Mouse (Mus musculus): ENCODE data around the gene Abhd17b. TPM values are rescaled to one million over a fixed set of nuclear protein-coding genes. Genes with fewer than 3 reads are reported as not detected.

Gene Abhd17b
- 42.5 and 47.1 TPM in 2 replicates for polyA plus RNA-seq (2014; fragmentation: Nextera tagmentation; extraction: Ambion mirVana)

DNA sequence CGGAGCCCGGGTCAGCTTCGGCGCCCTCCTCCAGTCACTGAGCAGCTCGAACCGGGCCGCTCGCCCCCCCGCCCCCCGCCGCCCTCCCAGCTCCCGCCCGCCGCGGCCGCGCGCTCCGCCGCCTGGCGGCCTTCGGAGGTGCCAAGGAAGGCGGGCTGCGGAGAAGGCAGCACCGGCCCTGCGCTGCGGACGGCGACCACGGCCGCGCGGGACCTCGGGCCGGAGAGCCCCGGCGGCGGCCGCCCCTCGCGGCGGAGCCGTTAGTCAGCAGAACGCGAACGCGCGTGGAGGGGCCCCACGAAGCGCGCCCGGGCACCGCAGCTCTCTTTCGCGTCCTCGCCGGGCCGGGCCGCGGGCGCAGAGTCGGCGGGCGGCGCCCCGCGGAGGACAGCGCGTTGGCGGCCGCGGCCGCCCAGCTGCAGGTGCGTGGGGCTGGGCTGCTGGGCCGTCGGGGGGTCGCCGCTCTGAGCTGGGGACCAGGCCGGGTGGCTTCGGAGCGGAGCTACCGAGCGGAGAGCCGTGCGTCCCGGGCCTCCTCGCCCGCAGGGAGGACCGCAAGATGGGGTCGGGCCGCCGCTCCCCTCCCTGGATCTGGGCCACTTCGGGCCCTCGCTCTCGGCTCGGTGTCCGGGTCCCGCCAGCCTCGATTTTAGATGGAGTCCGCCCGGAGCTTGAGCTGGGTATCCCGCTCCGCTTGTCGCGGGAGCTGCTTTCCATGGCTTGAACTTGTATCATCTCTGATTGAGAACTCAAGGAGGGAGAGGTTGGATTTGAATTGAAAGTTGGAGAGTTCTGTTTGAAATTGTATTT lies at the start of gene Abhd17b:
Gene Abhd17b, plus strand, starts transcription at position 14 of the 810 bp plus-strand sequence.
- Histone ChIP-seq H3K27me3 (ENCODE audit: control insufficient read depth, insufficient read depth, low read length) (no peaks in the 10 kb centered on the region), H3K9me3 (ENCODE audit: control insufficient read depth, low read length) (no peaks in the 10 kb centered on the region), H3K4me2 (ENCODE audit: low read depth, low read length, severe bottlenecking) (peak within 1 kb of the TSS; percentile 64), H3K27ac (ENCODE audit: low read depth, low read length) (peak within 1 kb of the TSS; percentile 96), H3K4me1 (replicated peaks; ENCODE audit: control insufficient read depth, insufficient read depth, low read length) (no peaks in the 10 kb centered on the region), H3K36me3 (ENCODE audit: control insufficient read depth, insufficient read depth, low read length) (no peaks in the 10 kb centered on the region), H3K4me3 (ENCODE audit: low read depth, low read length) (peak within 1 kb of the TSS; percentile 75), H3K9ac (ENCODE audit: low read length) (peak within 1 kb of the TSS; percentile 93)
- ATAC-seq (replicated peaks; ENCODE audit: low FRiP score) (peak; percentile 66), DNase-seq (ENCODE audit: low spot score) (peak; percentile 84)
- 0% methylated on average over 84 of the region's 105 CpGs for WGBS

DNA sequence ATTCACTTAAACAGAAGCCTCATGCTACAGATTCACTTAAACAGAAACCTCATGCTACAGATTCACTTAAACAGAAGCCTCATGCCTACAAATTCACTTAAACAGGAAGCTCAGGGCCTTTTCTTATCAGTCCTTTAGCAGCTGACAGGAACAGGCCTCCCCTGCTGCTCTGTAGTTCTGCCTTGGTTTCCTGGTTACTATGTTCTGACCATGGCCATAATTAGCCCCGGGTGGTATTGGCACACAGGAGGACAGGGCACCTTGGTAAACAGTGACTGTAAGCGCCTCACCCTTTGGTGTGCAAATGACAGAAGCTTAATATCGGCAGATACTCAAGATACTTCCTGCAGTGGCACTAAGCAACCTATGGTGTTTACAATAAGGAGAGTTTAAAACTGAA lies 49.1 kb upstream of the Abhd17b start:
- DNase-seq (ENCODE audit: low spot score) = no peak
- Histone ChIP-seq H3K4me2 (ENCODE audit: low read depth, low read length, severe bottlenecking) (no peak overlapping the region), H3K36me3 (ENCODE audit: control insufficient read depth, insufficient read depth, low read length) (no peaks in the 10 kb centered on the region), H3K4me3 (ENCODE audit: low read depth, low read length) (no peak overlapping the region), H3K9me3 (ENCODE audit: control insufficient read depth, low read length) (no peaks in the 10 kb centered on the region), H3K4me1 (replicated peaks; ENCODE audit: control insufficient read depth, insufficient read depth, low read length) (peaks cover 6% of the 10 kb centered on the region; the same call in 1 of the 2 replicates), H3K27ac (ENCODE audit: low read depth, low read length) (no peak overlapping the region), H3K27me3 (ENCODE audit: control insufficient read depth, insufficient read depth, low read length) (no peaks in the 10 kb centered on the region), H3K9ac (ENCODE audit: low read length) (no peak overlapping the region)
- no peak for ATAC-seq (replicated peaks; ENCODE audit: low FRiP score)
- 74% methylated on average over 3 of the region's 3 CpGs for WGBS

DNA sequence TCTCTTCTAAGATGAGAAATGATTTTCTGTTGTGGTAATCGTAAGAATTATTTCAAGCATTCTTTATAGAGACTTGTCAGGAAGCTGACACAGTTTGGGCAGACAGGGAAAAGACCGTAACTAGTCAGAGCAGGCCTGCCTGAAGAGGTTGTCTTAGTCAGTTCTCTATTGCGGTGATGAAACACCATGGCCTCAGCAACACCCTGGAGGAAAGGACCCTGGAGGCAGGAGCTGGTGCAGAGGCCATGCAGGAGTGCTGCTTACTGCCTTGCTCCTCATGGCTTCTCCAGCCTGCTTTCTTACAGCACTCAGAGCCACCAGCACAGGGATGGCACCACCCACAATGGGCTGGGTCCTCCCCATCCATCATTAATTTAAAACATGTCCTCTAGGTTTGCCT lies 47.7 kb upstream of the Abhd17b start:
- ATAC-seq (replicated peaks; ENCODE audit: low FRiP score) (no peak), DNase-seq (ENCODE audit: low spot score) (no peak)
- no peaks in the 10 kb centered on the region for H3K27me3 ChIP-seq (ENCODE audit: control insufficient read depth, insufficient read depth, low read length)
- 87% methylated on average over 3 of the region's 3 CpGs for WGBS
- peaks cover 6% of the 10 kb centered on the region; the same call in 1 of the 2 replicates for H3K4me1 ChIP-seq (replicated peaks; ENCODE audit: control insufficient read depth, insufficient read depth, low read length)
- H3K9ac ChIP-seq (ENCODE audit: low read length) = no peak overlapping the region
- no peak overlapping the region for H3K27ac ChIP-seq (ENCODE audit: low read depth, low read length)
- H3K4me2 ChIP-seq (ENCODE audit: low read depth, low read length, severe bottlenecking) = no peak overlapping the region
- H3K36me3 ChIP-seq (ENCODE audit: control insufficient read depth, insufficient read depth, low read length) = no peaks in the 10 kb centered on the region
- no peak overlapping the region for H3K4me3 ChIP-seq (ENCODE audit: low read depth, low read length)
- H3K9me3 ChIP-seq (ENCODE audit: control insufficient read depth, low read length) = no peaks in the 10 kb centered on the region

DNA sequence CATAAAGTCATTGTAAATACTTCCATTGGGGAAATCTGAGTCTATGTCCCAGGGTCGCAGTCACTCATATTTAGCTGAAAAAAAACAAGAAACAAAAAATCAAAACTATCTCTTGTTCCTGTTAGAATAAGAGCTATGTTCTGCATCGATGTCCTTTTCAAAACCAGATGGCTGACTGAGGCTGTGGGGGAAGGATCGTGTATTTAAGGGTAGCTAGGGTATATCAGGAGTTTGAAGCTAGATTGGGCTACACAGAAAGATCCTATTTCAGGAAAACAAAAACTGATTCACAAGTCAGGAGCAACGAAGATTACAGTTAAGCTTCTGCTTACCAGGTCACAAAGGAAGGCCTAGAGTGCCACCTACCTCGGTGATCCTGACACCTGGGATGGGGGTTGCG lies 42.7 kb upstream of the Abhd17b start:
- Histone ChIP-seq H3K27me3 (ENCODE audit: control insufficient read depth, insufficient read depth, low read length) (no peaks in the 10 kb centered on the region), H3K27ac (ENCODE audit: low read depth, low read length) (no peak overlapping the region), H3K4me3 (ENCODE audit: low read depth, low read length) (no peak overlapping the region), H3K4me1 (replicated peaks; ENCODE audit: control insufficient read depth, insufficient read depth, low read length) (peaks cover 5% of the 10 kb centered on the region; the same call in 1 of the 2 replicates), H3K9me3 (ENCODE audit: control insufficient read depth, low read length) (no peaks in the 10 kb centered on the region), H3K36me3 (ENCODE audit: control insufficient read depth, insufficient read depth, low read length) (no peaks in the 10 kb centered on the region), H3K9ac (ENCODE audit: low read length) (no peak overlapping the region), H3K4me2 (ENCODE audit: low read depth, low read length, severe bottlenecking) (no peak overlapping the region)
- 74% methylated on average over 6 of the region's 6 CpGs for WGBS
- ATAC-seq (replicated peaks; ENCODE audit: low FRiP score) = no peak
- DNase-seq (ENCODE audit: low spot score) = no peak

DNA sequence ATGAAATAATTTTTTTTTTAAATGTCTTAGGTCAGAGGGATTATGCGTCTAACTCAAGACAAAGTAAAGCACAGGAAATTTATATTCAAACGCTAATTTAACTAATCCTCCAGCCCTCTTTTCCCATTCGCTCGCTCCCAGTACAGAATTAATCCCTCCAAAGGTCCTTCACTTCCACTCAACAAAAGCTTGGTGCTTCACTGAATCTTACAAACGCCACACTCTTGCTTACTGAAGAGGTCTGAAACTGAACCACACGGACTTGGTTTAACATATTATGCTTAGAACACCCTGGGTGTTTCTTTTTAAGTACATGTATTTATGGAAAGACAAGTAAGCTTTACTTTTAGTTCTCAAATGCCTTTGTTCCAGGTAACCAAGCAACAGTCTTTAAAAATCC lies 41.7 kb upstream of the Abhd17b start:
- DNase-seq (ENCODE audit: low spot score) = no peak
- H3K9ac ChIP-seq (ENCODE audit: low read length) = no peak overlapping the region
- H3K9me3 ChIP-seq (ENCODE audit: control insufficient read depth, low read length) = no peaks in the 10 kb centered on the region

DNA sequence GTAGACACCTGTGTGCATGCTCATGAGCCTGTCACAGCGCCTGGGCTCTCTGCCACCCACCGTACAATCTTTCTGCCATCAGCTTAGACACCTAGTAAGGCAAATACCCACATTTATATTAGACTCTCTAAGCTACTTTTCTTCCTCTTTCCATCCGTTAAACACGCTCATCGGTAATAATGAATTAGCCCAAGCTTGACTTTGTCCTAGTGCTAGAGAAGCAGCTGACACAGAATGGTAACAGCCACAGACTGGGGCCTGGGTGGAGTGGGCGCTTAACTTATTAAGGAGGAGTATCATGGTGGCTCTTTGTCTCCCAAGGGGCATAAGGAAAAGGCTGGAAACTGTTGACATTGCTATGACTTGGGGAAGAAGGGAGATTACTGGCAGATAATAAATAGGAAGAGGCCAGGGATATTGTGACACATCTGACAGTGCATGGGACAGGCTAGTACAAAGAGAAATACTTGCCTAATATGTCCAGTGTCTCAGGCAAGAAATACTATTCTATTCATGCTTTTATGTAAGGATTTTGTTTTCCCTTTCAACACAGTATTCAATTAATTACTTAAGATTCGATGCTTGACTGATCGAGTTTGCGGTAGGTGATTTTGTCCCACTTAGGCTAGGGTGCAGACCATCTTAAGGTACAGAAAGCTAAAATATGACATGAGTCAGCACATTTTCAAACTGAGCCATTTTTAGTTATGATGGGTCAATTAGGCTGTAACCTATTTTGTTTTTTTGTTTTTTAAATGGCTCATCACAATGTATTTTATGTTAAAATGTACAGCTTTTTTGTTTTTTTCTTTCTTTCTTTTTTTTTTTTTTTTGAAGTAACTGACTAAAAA lies 41.0 kb upstream of the Abhd17b start:
- ATAC-seq (replicated peaks; ENCODE audit: low FRiP score) = peak; percentile 60
- H3K27ac ChIP-seq (ENCODE audit: low read depth, low read length) = no peak overlapping the region

More for the DNA sequence above, 41.7 kb upstream of the Abhd17b start:
- 14% methylated on average over 6 of the region's 6 CpGs for WGBS
- peak; percentile 59 for ATAC-seq (replicated peaks; ENCODE audit: low FRiP score)
- Histone ChIP-seq H3K4me2 (ENCODE audit: low read depth, low read length, severe bottlenecking) (no peak overlapping the region; the same call in 1 of the 2 replicates), H3K4me3 (ENCODE audit: low read depth, low read length) (no peak overlapping the region), H3K27ac (ENCODE audit: low read depth, low read length) (no peak overlapping the region), H3K36me3 (ENCODE audit: control insufficient read depth, insufficient read depth, low read length) (no peaks in the 10 kb centered on the region), H3K27me3 (ENCODE audit: control insufficient read depth, insufficient read depth, low read length) (no peaks in the 10 kb centered on the region), H3K4me1 (replicated peaks; ENCODE audit: control insufficient read depth, insufficient read depth, low read length) (peaks cover 5% of the 10 kb centered on the region; the same call in 1 of the 2 replicates)

DNA sequence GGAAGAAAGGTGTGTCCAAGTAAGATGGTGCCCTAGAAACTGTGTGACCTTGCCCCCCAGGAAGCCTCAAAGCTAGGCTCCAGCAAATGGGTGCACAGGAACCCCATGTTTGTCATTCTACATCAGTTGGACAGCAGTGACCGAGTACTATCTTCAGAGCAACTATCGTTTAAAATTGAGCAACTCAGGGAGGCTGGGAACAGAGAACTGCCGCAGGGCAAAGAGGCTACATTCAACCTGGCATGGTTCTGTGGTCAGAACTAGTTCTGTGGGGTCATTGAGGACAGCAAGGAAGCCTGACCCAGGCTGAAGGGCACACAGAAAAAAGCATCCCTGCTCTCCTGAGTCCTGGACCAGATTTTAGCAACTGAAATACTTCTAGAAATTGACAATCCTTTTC lies 37.2 kb upstream of the Abhd17b start:
- H3K4me3 ChIP-seq (ENCODE audit: low read depth, low read length) = no peak overlapping the region
- no peaks in the 10 kb centered on the region for H3K9me3 ChIP-seq (ENCODE audit: control insufficient read depth, low read length)
- no peak overlapping the region for H3K4me2 ChIP-seq (ENCODE audit: low read depth, low read length, severe bottlenecking)
- WGBS = 97% methylated on average over 3 of the region's 3 CpGs
- no peaks in the 10 kb centered on the region for H3K36me3 ChIP-seq (ENCODE audit: control insufficient read depth, insufficient read depth, low read length)
- DNase-seq (ENCODE audit: low spot score) (no peak), ATAC-seq (replicated peaks; ENCODE audit: low FRiP score) (no peak)
- no peak overlapping the region for H3K9ac ChIP-seq (ENCODE audit: low read length)
- no peak overlapping the region for H3K27ac ChIP-seq (ENCODE audit: low read depth, low read length)
- H3K27me3 ChIP-seq (ENCODE audit: control insufficient read depth, insufficient read depth, low read length) = no peaks in the 10 kb centered on the region
- H3K4me1 ChIP-seq (replicated peaks; ENCODE audit: control insufficient read depth, insufficient read depth, low read length) = peaks cover 5% of the 10 kb centered on the region; the same call in 1 of the 2 replicates

More for the DNA sequence above, 41.0 kb upstream of the Abhd17b start:
- H3K9me3 ChIP-seq (ENCODE audit: control insufficient read depth, low read length) = no peaks in the 10 kb centered on the region
- no peaks in the 10 kb centered on the region for H3K27me3 ChIP-seq (ENCODE audit: control insufficient read depth, insufficient read depth, low read length)
- H3K4me2 ChIP-seq (ENCODE audit: low read depth, low read length, severe bottlenecking) = no peak overlapping the region; the same call in 1 of the 2 replicates
- DNase-seq (ENCODE audit: low spot score) = no peak
- 54% methylated on average over 9 of the region's 9 CpGs for WGBS
- no peaks in the 10 kb centered on the region for H3K36me3 ChIP-seq (ENCODE audit: control insufficient read depth, insufficient read depth, low read length)
- peaks cover 5% of the 10 kb centered on the region; the same call in 1 of the 2 replicates for H3K4me1 ChIP-seq (replicated peaks; ENCODE audit: control insufficient read depth, insufficient read depth, low read length)
- H3K9ac ChIP-seq (ENCODE audit: low read length) = no peak overlapping the region
- no peak overlapping the region for H3K4me3 ChIP-seq (ENCODE audit: low read depth, low read length)

DNA sequence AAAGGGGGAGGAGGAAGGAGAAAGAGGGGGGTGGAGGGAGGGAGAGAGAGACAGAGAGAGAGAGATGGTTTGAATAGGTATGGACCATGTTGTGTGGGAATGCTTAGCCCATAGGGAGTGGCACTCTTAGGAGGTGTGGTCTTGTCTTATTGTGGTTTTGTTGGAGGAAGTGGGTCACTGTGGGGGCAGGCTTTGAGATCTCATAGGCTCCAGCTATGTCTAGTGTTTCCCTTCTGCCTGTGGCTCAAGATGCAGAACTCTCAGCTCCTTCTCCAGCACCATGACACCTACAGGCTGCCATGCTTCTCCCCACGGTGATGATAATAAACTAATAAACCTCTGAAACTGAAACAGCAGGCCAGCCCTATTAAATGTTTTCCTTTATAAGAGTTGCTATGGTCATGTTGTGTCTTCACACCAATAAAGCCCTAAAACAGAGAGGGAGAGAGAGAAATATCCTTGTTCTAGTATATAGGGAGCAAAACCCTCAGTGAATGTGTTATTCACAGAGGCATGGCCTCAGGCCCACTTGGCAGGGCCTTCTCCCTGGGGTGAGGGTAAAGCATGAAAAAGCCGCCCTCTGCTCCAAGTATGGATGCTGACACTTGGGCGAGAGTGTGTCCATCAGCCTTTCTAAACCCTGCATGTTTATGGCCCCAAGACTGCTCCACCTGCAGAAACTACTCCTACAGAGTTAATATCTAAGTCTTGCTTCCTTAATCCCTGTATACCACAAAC lies 29.4 kb upstream of the Abhd17b start:
- H3K4me1 ChIP-seq (replicated peaks; ENCODE audit: control insufficient read depth, insufficient read depth, low read length) = no peaks in the 10 kb centered on the region
- no peak overlapping the region for H3K9ac ChIP-seq (ENCODE audit: low read length)
- DNase-seq (ENCODE audit: low spot score) = no peak
- WGBS = 90% methylated on average over 3 of the region's 3 CpGs
- no peak overlapping the region for H3K4me3 ChIP-seq (ENCODE audit: low read depth, low read length)
- H3K9me3 ChIP-seq (ENCODE audit: control insufficient read depth, low read length) = no peaks in the 10 kb centered on the region
- no peak overlapping the region for H3K4me2 ChIP-seq (ENCODE audit: low read depth, low read length, severe bottlenecking)
- H3K27me3 ChIP-seq (ENCODE audit: control insufficient read depth, insufficient read depth, low read length) = no peaks in the 10 kb centered on the region
- H3K27ac ChIP-seq (ENCODE audit: low read depth, low read length) = no peak overlapping the region
- no peak for ATAC-seq (replicated peaks; ENCODE audit: low FRiP score)
- H3K36me3 ChIP-seq (ENCODE audit: control insufficient read depth, insufficient read depth, low read length) = no peaks in the 10 kb centered on the region
